Mouse (Mus musculus) retina, postnatal 1 day (tissue): ENCODE measurements at regions not wholly inside any gene's neighbourhood (a gene's known extent, or its start where the extent isn't known, plus 50 kb on each side); places are given as distances from the start of the nearest gene placed in this dataset.

ENCODE experiments used
- DNase-seq: peaks from one replicate; pipeline ENCODE4 v3.0.0-alpha.2; 2012

GRCm38 (mm10) chr13:70136209-70136608 lies 334.0 kb downstream of the Med10 start:
- no peak for DNase-seq

GRCm38 (mm10) chr13:70144461-70144860 lies 342.3 kb downstream of the Med10 start:
- DNase-seq: no peak

GRCm38 (mm10) chr13:70145466-70145865 lies 343.3 kb downstream of the Med10 start:
- no peak for DNase-seq

- no peak for DNase-seq
Measured at GRCm38 (mm10) chr13:70149041-70149898, 347.1 kb downstream of the Med10 start.

- DNase-seq: no peak
Measured at GRCm38 (mm10) chr13:70149899-70150184, 347.6 kb downstream of the Med10 start.

GRCm38 (mm10) chr13:70153062-70153461 lies 350.9 kb downstream of the Med10 start:
- no peak for DNase-seq

GRCm38 (mm10) chr13:70155596-70155995 lies 353.4 kb downstream of the Med10 start:
- no peak for DNase-seq

GRCm38 (mm10) chr13:70156975-70157588 lies 354.9 kb downstream of the Med10 start:
- DNase-seq: no peak

GRCm38 (mm10) chr13:70159065-70159464 lies 356.9 kb downstream of the Med10 start:
- no peak for DNase-seq

GRCm38 (mm10) chr13:70159604-70160003 lies 357.4 kb downstream of the Med10 start:
- DNase-seq: no peak

GRCm38 (mm10) chr13:70162115-70162514 lies 359.9 kb downstream of the Med10 start:
- DNase-seq: no peak

- DNase-seq: peak; percentile 63
Measured at GRCm38 (mm10) chr13:70165511-70166225, 363.5 kb downstream of the Med10 start.

GRCm38 (mm10) chr13:70167747-70168146 lies 365.6 kb downstream of the Med10 start:
- DNase-seq: no peak

GRCm38 (mm10) chr13:70168906-70169305 lies 366.7 kb downstream of the Med10 start:
- no peak for DNase-seq

- no peak for DNase-seq
Measured at GRCm38 (mm10) chr13:70177066-70177465, 374.9 kb downstream of the Med10 start.

- peak; percentile 42 for DNase-seq
Measured at GRCm38 (mm10) chr13:70178073-70178491, 375.9 kb downstream of the Med10 start.

GRCm38 (mm10) chr13:70190978-70191377 lies 388.8 kb downstream of the Med10 start:
- no peak for DNase-seq

- DNase-seq: no peak
Measured at GRCm38 (mm10) chr13:70192101-70193025, 390.2 kb downstream of the Med10 start.

- no peak for DNase-seq
Measured at GRCm38 (mm10) chr13:70193270-70193669, 391.1 kb downstream of the Med10 start.

- DNase-seq: no peak
Measured at GRCm38 (mm10) chr13:70195854-70196253, 393.7 kb downstream of the Med10 start.

- no peak for DNase-seq
Measured at GRCm38 (mm10) chr13:70198638-70199037, 396.4 kb downstream of the Med10 start.

- no peak for DNase-seq
Measured at GRCm38 (mm10) chr13:70199087-70199486, 396.9 kb downstream of the Med10 start.

- DNase-seq: no peak
Measured at GRCm38 (mm10) chr13:70205334-70205733, 403.1 kb downstream of the Med10 start.
